Mouse (Mus musculus): ENCODE results near the gene Zfp286. TPM values are rescaled to one million over a fixed set of nuclear protein-coding genes. Genes with fewer than 3 reads are reported as not detected.

Zfp286 gene
- total and polyA plus RNA-seq, 3 experiments = not detected

GRCm38 (mm10) chr11:62809201-62809600 is 19.9 kb upstream of the Zfp286 start (continued):
- TF ChIP-seq BHLHE40 (IDR thresholded peaks at IDR 0.05; ENCODE audit: borderline replicate concordance, low read depth, low read length) (no peak), TBP (IDR thresholded peaks at IDR 0.05; ENCODE audit: low read depth, low read length) (no peak), ELF1 (IDR thresholded peaks at IDR 0.05; ENCODE audit: low read depth, low read length) (no peak), CHD1 (IDR thresholded peaks at IDR 0.05; ENCODE audit: low read depth, low read length) (no peak)

- Histone ChIP-seq H3K27me3 (ENCODE audit: control insufficient read depth in 1 of 2, insufficient read depth in 2 of 2, low read length in 2 of 2) (no peaks in the 10 kb centered on the region; a peak in 1 of 4 replicates), H3K9me3 (replicated peaks; ENCODE audit: insufficient read depth, low read length) (no peaks in the 10 kb centered on the region), H3K27ac (ENCODE audit: control insufficient read depth, low read depth, low read length) (no peak overlapping the region), H3K4me1 (ENCODE audit: control insufficient read depth in 1 of 2, insufficient read depth in 2 of 2, low read length in 2 of 2) (peaks cover 0 to 3% of the 10 kb centered on the region in 2 experiments; a peak in 1 of 4 replicates), H3K9ac (ENCODE audit: control insufficient read depth, low read depth, low read length, poor library complexity, severe bottlenecking) (no peak overlapping the region), H3K4me3 (ENCODE audit: control insufficient read depth in 1 of 2, insufficient read depth in 1 of 2, low read depth in 2 of 2, low read length in 2 of 2) (no peak overlapping the region), H3K36me3 (ENCODE audit: control insufficient read depth in 1 of 2, insufficient read depth in 2 of 2, low read length in 2 of 2) (no peaks in the 10 kb centered on the region), H3K79me2 (ENCODE audit: control insufficient read depth, insufficient read depth, low read length, poor library complexity) (no peaks in the 10 kb centered on the region)
- no peak for TF ChIP-seq POLR2AphosphoS5 (IDR thresholded peaks at IDR 0.05; ENCODE audit: borderline replicate concordance, low read depth, low read length)
- no peak for TF ChIP-seq HCFC1 (IDR thresholded peaks at IDR 0.05; ENCODE audit: low read depth, low read length)
- no peak for TF ChIP-seq GABPA (IDR thresholded peaks at IDR 0.05; ENCODE audit: low read depth, low read length)
- no peak for TF ChIP-seq NELFE (IDR thresholded peaks at IDR 0.05; ENCODE audit: low read depth, low read length)
- no peak for TF ChIP-seq CTCF (IDR thresholded peaks at IDR 0.05 in 2 of 3, conservative IDR thresholded peaks at IDR 0.05 in 1 of 3; ENCODE audit: control insufficient read depth in 1 of 3, insufficient read depth in 1 of 3, low read depth in 2 of 3, low read length in 3 of 3, poor library complexity in 1 of 3, severe bottlenecking in 1 of 3)
- DNase-seq (ENCODE audit: low read depth, low spot score) = no peak
Measured at GRCm38 (mm10) chr11:62807965-62808364, 18.7 kb upstream of the Zfp286 start.

GRCm38 (mm10) chr11:62804119-62804518 is 14.9 kb upstream of the Zfp286 start:
- no peaks in the 10 kb centered on the region for H3K4me1 ChIP-seq (ENCODE audit: control insufficient read depth in 1 of 2, insufficient read depth in 2 of 2, low read length in 2 of 2)
- no peak overlapping the region for H3K4me3 ChIP-seq (ENCODE audit: control insufficient read depth in 1 of 2, insufficient read depth in 1 of 2, low read depth in 2 of 2, low read length in 2 of 2)
- no peak overlapping the region for H3K9ac ChIP-seq (ENCODE audit: control insufficient read depth, low read depth, low read length, poor library complexity, severe bottlenecking)
- H3K27ac ChIP-seq (ENCODE audit: control insufficient read depth, low read depth, low read length) = no peak overlapping the region
- H3K9me3 ChIP-seq (replicated peaks; ENCODE audit: insufficient read depth, low read length) = no peaks in the 10 kb centered on the region
- H3K27me3 ChIP-seq (ENCODE audit: control insufficient read depth in 1 of 2, insufficient read depth in 2 of 2, low read length in 2 of 2) = no peaks in the 10 kb centered on the region; a peak in 1 of 4 replicates
- no peak for DNase-seq (ENCODE audit: low read depth, low spot score)
- no peaks in the 10 kb centered on the region for H3K36me3 ChIP-seq (ENCODE audit: control insufficient read depth in 1 of 2, insufficient read depth in 2 of 2, low read length in 2 of 2)
- no peaks in the 10 kb centered on the region for H3K79me2 ChIP-seq (ENCODE audit: control insufficient read depth, insufficient read depth, low read length, poor library complexity)
- TF ChIP-seq RAD21 (IDR thresholded peaks at IDR 0.05; ENCODE audit: low read depth, low read length) (no peak), ZKSCAN1 (IDR thresholded peaks at IDR 0.05; ENCODE audit: low read depth, low read length) (no peak), ELF1 (IDR thresholded peaks at IDR 0.05; ENCODE audit: low read depth, low read length) (no peak), MAFK (IDR thresholded peaks at IDR 0.05; ENCODE audit: borderline replicate concordance, low read depth, low read length) (no peak), E2F4 (IDR thresholded peaks at IDR 0.05; ENCODE audit: borderline replicate concordance, low read depth, low read length) (no peak), POLR2AphosphoS5 (IDR thresholded peaks at IDR 0.05; ENCODE audit: borderline replicate concordance, low read depth, low read length) (no peak), USF1 (IDR thresholded peaks at IDR 0.05; ENCODE audit: low read depth, low read length) (no peak), MYC (IDR thresholded peaks at IDR 0.05; ENCODE audit: low read depth, low read length) (no peak), MAX (IDR thresholded peaks at IDR 0.05; ENCODE audit: low read length) (no peak), HCFC1 (IDR thresholded peaks at IDR 0.05; ENCODE audit: low read depth, low read length) (no peak), POLR2AphosphoS2 (IDR thresholded peaks at IDR 0.05; ENCODE audit: low read length) (no peak), ZC3H11A (IDR thresholded peaks at IDR 0.05; ENCODE audit: low read depth, low read length) (no peak), NRF1 (IDR thresholded peaks at IDR 0.05; ENCODE audit: insufficient read depth, low read depth, low read length, poor library complexity, severe bottlenecking) (no peak), UBTF (IDR thresholded peaks at IDR 0.05; ENCODE audit: borderline replicate concordance, insufficient read depth, low read depth, low read length) (no peak), TAL1 (IDR thresholded peaks at IDR 0.05; ENCODE audit: low read length) (no peak), TCF12 (IDR thresholded peaks at IDR 0.05; ENCODE audit: low read depth, low read length) (no peak), GABPA (IDR thresholded peaks at IDR 0.05; ENCODE audit: low read depth, low read length) (no peak), ZMIZ1 (IDR thresholded peaks at IDR 0.05; ENCODE audit: low read depth, low read length) (no peak), KAT2A (conservative IDR thresholded peaks at IDR 0.05; ENCODE audit: low read depth, low read length) (no peak)
